Mouse (Mus musculus) Muller cell, postnatal 12 days (primary cell): ENCODE results near the gene Arl10.
"Not testable (repeated sequence)": the region's sequence is repeated elsewhere in the genome, so short reads cannot be mapped to it uniquely, and the experiment has no call there.

ENCODE experiments used
- DNase-seq: peaks from one replicate; pipeline ENCODE4 v3.0.0-alpha.2; 2015; ENCODE audit errors: inconsistent ontology term

Arl10 gene

DNA sequence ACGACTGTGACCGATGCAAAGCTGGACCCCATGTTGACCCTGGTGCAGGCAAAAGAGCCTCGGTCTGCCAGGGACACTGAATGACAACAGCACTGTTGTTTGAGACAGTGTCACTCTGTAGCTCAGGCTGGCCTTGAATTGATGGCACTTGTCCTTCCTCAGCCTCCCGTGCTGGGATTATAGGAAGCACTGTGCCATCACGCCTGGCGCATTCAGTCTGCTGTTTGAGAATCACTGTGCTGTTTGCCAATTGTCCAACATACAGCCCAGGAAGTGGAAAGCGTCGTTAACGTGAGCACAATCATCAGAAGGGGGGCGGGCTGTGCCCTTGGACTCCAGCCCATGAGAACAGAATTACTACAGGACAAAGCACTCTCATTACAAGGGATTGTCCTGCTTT is 7.3 kb downstream of the Arl10 start:
- peak; percentile 92 for DNase-seq

- no peak for DNase-seq
Measured at GRCm38 (mm10) chr13:54582860-54583259, 8.0 kb downstream of the Arl10 start.

DNA sequence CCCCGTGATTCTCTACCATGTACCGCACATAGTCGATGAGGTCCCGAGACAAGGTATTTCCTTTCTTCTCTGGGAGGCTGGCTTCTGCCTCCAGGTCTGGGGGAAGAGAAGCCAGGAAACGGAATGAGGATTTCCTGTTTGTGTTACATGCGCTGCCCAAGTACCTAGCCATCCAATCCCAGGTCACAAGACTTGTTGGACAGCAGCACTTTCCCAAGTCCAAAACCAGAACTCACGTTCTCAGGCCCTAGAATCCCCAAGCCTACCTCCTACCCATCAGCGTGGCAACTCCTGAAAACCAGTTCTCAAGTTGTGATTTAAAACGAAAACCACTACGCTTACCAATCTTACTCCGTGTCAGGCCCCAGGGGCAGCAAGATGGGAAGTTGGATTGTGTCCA is 11.0 kb downstream of the Arl10 start:
- no peak for DNase-seq

DNA sequence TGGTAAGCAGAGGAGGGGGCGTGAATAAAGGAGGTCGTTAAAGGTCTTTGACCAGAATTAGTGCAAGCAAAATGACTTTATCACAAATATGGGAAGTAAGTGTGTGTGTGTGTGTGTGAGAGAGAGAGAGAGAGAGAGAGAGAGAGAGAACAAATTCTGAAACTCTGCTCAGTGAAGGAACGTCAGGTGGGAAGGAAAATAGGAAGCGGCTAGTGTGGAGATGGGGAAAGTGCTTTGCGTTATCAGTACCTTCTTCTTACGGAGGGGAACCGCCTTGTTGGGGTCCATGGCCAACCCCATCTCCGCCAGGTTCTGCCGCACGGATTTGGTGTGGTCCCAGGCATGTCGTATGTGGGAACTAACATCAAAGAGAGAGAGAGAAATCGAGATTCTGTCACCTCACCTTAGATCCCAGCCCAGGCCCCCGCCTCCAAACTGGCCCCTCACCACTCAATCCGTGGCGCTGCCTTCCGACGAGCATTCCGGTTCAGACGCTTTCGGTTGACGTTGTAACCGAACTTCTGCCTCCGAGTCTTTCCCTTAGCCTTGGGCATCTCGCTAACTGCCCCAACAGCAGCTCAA is 14.7 kb downstream of the Arl10 start:
- DNase-seq, result no peak

GRCm38 (mm10) chr13:54589996-54590951 is 15.5 kb downstream of the Arl10 start, which contains the start of the genes Nop16 and Higd2a:
Nop16 (minus strand) TSS chr13:54590090.
Higd2a (plus strand) TSS chr13:54590207.
- DNase-seq, result peak; percentile 98

GRCm38 (mm10) chr13:54591776-54592356 is 17.1 kb downstream of the Arl10 start:
- DNase-seq, result no peak

- no peak for DNase-seq
Measured at GRCm38 (mm10) chr13:54593617-54594016, 18.8 kb downstream of the Arl10 start.

DNA sequence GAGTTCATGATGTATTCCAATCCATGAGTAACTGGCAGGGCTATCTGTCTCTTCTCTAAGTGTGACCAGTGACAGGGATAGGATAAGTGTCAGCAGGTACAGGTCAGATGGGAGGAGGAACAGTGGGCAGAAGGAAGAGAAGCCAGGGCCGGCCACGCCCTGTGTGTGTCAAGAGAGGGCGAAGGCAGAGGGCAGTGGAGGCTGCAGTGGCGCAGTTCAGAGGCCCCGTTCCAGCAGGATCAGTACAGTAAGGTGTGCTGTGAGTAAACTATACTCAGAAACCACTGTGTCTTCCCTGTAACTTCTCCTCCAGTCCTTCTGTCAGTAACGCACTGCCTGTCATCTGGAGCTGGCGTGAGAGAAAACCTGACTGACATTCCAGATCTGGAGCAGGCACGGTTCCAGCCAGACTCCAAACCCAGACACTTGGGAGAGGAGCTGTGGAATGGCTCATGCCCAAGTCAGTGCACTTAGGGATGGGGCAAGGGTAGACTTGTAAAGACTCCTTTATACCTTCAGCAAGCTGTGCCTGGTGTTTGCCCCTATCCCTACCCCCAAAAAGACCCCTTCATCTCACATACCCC is 21.4 kb downstream of the Arl10 start:
- DNase-seq, result peak; percentile 61

DNA sequence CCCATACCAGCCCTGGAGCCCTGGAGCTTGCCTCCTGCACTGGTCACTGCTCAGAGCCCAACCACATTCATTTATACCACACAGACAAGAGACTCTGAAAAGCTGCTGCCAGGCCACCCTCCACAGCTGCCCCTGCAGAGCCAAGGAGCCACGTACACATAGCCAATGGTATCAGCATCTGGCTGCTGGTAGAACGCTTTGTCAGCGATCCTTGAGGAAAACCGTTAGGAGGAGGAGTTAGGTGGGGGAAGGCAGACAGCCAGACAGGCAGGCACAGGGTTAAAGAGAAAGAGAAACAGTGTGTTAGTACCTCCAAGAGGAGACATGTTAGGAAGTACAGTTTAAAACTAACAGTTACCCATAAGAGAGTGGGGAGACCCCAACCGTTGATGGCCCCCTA is 22.1 kb downstream of the Arl10 start:
- DNase-seq, result no peak

DNA sequence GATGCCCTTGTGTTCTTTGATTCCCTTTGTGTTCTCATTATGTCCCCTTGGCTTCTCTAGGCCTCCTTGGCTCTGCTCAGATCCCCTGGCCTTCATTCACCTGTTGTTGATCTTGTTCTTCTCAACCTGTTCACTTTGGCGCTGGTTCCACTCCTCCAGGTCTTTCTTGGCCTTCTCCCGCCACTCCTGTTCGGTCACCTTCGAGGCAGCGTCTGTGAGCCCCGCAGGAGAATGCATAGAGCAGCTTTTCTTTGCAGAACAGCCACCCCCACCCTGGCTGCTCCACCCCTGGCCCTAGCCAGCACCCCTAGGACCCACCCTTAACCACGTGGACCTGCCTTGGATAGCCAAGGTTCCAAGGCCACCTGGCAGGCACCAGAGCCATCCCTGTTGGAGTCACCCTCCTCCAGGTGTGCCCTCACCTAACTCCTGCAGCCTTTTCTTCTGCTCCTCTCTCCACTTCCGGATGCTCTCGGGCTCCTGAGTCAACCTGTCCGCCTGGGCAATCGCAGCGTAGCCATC is 23.9 kb downstream of the Arl10 start:
- no peak for DNase-seq

DNA sequence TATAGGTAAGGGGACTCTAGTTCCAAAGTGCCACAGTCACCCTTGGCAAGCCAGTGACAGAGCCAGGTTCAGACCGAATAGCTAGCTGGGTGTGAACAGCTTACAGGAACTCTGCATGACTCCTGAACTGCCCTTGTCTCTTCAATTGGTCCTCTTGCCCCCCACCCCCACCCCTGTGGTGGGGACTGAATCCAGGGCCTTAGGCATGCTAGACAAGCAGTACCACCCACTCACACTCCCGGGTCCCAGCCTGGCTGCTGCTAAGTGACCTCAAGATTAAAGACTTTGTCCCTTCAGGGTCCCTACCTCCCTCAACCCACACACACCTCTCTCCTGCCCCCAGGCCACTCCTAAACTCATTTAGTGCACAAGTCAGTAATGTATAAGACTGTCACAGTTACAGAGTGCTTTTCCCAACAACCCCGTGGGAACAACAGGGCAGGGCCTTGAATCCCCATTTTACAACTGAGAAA is 27.9 kb downstream of the Arl10 start:
- DNase-seq, result no peak

GRCm38 (mm10) chr13:54603501-54603900 is 28.7 kb downstream of the Arl10 start:
- DNase-seq, result no peak

DNA sequence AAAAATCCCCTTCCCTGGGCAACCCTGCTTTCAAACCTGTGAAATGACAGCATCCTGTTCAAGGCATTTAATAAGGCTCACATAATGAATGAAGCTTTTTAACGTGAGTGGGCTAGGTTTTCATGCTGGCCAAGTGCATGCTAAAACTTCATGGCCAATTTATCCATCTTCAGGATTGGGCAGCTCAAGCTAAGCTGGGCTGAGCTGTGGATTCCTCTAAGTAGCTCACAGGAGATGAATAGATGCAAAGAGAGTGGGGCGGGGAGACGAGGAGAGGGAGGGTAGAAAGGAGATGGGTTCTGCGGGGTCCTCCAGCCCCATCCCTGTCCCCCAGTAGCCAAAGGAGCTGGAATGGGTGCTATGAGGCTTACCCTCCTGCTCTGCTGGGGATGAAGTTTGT is 29.4 kb downstream of the Arl10 start:
- no peak for DNase-seq

GRCm38 (mm10) chr13:54605426-54605825 is 30.6 kb downstream of the Arl10 start:
- DNase-seq, result no peak

GRCm38 (mm10) chr13:54607204-54607603 is 32.4 kb downstream of the Arl10 start:
- DNase-seq, result no peak

DNA sequence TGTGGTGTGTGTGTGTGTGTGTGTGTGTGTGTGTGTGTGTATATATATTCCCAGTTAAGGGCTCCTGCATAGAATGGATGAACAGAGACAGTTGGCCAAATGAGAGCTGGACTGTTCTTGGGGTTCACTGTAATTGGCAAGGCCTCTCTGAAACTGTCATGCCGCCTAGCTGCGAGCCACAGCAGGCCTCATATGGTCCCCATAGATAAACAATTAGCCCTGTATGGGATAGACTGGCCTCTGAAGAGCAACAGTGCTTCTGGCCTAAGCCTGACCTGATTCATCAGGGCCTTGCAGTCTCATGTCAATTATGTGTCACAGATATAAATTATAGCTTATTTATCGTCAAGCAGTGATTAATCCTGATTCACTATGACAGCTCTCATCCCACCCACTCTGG is 33.2 kb downstream of the Arl10 start:
- DNase-seq, result no peak

DNA sequence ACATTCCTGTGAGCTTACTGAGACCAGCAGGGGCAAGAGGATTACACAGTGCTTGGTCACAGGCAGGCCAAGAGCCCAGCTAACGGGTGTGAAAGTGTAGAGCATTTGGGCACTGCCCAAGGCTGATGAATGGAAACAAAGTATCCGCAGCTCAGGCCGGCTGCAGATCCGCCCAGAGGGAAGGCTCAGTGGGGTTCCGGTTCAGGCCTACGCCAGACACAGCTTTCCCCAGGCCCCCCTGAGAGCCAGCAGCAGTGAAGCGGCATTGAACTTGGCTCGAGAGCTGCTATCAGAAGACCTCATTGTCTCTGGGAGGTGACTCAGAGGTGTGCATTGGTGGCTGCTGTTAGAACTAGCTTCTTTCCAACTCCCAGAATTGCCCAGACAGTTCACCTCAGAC is 33.9 kb downstream of the Arl10 start:
- peak; percentile 95 for DNase-seq

- peak; percentile 65 for DNase-seq
Measured at GRCm38 (mm10) chr13:54609301-54609700, 34.5 kb downstream of the Arl10 start.

- DNase-seq, result no peak
Measured at GRCm38 (mm10) chr13:54610613-54610971, 35.8 kb downstream of the Arl10 start.

DNA sequence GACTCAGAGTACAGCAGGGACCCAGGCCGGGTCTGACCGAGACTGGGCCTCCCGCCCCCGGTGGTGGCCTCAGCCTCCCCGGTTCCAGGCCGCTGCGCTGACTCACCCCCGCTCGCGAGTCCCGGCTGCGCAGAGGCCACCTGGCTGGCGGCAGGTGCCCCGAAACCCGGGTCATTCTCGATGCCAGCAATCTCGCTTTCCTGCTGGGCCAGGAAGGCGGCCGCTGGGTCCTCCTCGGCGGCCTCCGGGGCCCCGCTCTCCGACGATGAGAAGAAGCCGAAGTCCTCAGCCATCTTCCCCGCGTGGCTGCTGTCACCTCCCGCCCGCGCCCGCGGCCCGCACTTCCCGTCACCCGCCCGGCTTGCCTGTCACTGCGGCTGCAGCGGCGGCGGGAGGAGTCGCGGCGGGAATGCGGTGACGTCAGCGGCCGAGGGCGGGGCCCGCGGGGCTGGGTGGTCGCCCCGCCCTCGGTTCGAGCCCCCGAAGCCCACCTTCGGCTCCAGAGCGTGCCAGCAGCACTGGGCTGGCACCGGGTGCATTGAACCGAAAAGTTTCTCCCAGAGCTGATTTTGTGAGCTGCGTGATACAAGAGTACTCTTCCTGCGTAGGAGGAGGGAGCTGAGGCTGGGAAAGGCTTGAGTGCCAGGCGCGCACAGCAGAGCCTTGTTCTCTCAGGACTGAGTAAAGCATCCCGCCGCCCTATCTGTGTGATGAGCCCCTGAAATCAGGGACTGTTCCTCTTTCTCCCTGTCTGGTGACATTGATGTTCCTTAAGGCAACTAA is 36.3 kb downstream of the Arl10 start, which contains the start of gene Cltb:
Gene Cltb (minus strand): TSS at position 373 of the 783 bp plus-strand sequence.
- peak; percentile 92 for DNase-seq

GRCm38 (mm10) chr13:54613141-54613540 is 38.3 kb downstream of the Arl10 start:
- DNase-seq, result not testable (repeated sequence)
